Mouse (Mus musculus): ENCODE measurements around the gene Shisal2a.

The Shisal2a gene

DNA sequence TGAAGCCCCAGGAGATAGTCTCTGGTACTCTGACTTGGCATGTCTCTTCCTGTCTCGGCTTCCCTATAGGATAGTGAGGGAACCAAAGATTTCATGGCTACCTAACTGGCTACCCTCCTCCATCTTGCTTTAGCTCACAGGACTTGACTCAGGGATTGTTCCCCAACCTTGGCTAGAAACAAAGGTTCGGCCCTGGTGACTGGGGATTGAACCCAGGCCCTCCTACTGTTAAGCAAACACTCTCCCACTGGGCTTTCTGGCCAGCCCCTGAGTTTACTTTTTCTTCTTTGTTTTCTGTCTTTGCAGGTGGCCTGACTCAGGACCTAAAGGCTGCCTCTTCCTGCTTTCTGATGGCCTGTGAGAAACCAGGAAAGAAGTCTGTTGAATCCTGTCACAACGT lies 45.3 kb downstream of the Shisal2a start:
- DNase-seq (ENCODE audit: low spot score), result no peak

DNA sequence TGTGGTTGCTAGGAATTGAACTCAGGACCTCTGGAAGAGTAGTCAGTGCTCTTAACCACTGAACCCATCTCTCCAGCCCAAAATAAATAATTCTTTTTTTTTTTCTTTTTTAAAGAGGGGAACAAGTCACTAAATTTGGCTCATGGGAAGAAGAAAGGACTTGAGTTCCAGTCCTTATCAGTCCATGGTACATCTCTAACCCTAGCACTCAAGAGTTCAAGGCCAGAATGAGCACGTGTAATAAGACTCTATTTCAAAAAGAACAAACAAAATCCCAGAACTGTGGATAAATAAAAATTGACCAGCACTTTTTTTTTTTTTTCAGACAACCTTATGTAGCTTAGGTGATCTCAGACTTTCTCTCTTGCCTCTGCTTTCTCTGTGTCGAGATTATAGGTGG lies 46.4 kb downstream of the Shisal2a start:
- no peak for DNase-seq (ENCODE audit: low spot score)

DNA sequence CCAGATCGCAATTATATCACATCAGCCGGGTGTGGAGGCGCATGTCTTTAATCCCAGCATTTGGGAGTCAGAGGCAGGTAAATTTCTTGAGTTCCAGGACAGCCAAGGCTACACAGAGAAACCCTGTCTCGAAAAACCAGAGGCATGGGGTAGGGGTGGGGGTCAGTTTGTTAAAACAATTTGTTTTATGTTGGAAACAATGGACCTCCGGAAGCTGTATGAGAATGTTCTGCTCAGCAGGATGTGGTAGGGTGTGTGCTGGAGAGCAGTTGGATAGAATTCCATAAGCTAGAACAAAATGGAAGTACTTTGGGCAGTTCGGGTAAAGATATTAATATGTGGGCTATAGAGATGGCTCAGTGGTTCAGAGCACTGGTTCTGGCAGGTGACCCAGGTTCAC lies 47.7 kb downstream of the Shisal2a start:
- DNase-seq (ENCODE audit: low spot score), result no peak

DNA sequence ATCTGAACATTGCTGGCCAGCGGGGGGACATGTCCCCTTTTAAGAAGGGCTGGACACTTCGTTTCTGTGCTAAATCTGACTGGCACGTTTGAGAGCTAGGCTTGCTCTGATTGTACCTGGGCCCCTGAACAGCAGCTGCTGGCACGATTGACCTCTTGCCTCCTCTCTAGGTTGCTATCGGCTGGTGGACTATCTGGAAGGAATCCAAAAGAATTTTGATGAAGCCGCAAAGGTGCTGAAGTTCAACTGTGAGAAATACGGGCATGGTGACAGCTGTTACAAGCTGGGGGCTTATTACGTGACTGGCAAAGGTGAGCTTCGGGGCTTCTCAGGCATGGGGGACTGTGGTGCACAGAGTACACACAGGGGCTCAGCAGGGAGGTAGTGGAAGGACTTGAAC lies 51.1 kb downstream of the Shisal2a start:
- no peak for DNase-seq (ENCODE audit: low spot score)

DNA sequence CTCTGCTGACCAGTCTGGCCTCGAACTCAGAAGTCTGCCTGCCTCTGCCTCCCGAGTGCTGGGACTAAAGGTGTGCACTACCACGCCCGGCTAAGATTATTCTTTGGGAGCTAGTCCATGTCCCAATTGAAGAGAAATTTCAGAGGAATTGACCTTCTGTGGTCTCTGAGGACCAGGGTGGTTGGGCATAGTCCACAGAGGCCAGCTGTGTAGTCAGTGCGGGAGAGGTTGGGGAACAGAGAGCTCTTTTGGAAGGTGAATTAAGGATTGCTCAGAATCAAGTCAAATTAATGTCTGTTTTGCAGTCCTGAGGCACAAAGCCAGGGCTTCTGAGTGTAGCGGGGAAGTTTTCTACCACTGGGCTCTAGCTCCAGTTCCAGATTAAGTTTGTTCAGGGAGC lies 53.3 kb downstream of the Shisal2a start:
- DNase-seq (ENCODE audit: low spot score), result no peak

DNA sequence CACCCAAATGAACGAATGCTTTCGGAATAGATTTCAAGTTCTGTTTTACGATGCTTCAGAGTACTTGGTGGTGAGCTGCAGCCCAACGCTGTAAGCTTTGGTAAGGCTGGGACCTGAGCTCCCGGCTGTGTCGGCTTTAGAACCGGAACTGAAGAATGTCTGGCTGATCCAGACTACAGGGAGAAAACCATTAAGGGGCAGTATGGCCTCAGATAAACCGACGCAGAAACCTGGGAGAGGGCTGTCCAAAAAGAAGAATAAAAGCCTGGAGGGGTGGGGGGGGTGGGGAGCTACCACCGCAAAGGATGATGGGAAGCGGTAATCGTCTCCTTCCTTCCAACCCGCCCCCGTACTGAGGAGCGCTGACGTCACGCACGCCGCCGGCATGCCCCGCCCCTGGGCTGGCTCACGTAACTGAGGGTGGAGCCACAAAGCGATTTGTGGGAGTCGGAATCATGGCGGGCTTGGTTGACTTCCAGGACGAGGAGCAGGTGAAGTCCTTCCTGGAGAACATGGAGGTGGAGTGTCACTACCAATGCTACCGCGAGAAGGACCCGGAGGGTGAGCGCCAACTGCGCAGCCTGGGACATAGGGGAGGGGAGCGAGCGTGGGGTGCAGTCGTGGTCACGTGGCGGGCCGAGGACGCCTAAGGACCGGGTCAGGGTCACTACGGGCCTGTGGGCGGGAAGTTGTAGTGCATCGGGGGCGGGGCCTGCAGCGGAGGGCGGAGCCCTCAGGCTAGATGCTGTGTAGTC lies 55.2 kb downstream of the Shisal2a start, which contains the start of gene Coa7:
Gene Coa7 (plus strand): TSS at position 411 of the 755 bp plus-strand sequence.
- peak; percentile 96 for DNase-seq (ENCODE audit: low spot score)

DNA sequence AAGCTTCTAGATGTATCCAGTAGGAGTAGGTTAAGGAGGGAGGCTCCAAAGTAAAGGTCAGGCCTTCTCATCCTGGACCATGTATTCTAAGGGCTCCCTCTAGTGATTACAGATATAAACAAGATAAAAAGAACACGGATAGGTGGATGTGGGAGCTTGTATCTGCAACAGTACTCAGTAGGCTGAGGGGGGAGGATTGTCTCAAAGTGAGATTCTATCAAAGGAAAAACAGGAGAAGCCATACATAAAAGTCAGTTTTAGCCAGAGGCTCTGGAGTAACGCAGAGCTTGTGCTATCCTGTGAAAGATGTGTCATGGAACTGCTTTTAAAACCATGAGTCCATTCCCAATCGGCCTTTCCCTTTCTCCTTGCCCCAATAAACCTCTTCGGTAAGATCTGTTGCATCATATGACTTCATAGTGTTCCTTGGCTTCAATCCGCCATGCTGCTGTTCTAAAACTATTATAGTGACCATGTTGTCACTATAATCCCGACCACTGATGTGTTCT lies 56.0 kb downstream of the Shisal2a start:
- peak; percentile 72 for DNase-seq (ENCODE audit: low spot score)

DNA sequence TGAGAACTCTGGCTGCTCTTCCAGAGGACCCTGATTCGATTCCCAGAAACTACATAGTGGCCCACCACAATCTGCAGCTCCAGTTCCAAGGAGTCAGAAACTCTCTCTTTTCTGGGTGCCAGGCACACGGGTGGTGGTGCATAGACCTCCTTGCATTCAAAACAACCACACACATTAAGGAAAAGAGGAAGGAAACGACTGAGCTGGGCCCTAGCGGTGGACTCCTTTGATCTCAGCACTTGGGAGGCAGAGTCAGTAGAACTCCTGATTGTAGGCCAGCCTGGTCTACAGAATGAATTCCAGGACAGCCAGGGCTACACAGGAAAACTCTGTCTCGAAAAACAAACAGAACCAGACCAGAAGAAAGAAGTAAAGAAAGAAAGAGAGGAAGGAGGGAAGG lies 59.6 kb downstream of the Shisal2a start:
- DNase-seq (ENCODE audit: low spot score), result no peak

DNA sequence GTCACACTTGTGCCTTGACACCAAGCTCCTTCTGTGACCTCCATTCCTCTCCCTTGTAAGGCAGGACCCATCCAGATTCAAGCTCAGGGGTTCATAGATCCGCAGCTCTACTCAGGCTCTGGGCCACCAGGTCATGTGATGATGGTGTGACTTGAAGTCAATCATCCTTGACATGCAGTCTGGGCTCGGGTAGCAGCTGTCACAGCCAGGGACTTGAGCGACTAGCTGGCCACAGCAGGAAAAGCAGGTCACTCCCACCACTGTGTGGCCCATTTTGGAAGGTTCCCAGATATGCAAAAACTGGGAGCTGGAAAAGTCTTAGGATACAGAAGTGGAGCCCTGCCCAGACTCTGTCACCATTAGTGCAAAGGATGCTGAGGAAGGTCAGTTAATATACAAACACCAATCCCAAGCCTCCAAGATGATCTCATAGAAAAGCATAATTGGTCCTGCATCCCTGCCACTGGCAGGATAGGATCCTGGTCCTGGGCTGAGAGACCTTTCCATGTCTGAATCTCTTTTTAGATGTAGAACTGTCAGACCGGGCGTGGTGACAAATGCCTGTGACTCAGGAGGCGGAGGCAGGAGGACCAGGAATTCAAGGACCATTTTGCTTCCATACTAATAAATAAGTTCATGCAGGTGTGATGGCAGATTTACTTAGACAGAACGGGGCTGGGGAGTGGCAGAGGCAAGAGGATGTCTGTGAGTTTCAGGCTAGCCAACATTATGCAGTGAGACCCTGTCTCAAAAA lies 62.3 kb downstream of the Shisal2a start:
- no peak for DNase-seq (ENCODE audit: low spot score)

DNA sequence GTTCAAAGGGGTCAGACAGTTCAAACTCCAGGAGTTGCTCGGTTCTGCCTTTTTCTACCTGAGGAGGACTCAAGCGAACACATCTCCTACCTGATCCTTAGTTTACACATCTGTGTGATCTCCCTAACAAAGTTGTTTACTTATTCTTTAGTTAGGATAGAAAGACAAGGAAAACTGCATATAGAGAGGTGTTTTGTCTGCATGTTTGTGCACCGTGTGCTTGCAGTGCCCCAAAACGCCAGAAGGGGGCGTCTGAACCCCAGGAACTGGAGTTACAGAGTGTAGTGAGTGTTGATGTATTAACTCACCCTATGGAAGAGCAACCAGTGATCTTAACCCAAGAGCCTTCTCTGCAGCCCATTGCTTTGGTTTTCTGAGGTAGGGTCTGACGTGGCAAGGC lies 63.4 kb downstream of the Shisal2a start:
- DNase-seq (ENCODE audit: low spot score), result no peak

DNA sequence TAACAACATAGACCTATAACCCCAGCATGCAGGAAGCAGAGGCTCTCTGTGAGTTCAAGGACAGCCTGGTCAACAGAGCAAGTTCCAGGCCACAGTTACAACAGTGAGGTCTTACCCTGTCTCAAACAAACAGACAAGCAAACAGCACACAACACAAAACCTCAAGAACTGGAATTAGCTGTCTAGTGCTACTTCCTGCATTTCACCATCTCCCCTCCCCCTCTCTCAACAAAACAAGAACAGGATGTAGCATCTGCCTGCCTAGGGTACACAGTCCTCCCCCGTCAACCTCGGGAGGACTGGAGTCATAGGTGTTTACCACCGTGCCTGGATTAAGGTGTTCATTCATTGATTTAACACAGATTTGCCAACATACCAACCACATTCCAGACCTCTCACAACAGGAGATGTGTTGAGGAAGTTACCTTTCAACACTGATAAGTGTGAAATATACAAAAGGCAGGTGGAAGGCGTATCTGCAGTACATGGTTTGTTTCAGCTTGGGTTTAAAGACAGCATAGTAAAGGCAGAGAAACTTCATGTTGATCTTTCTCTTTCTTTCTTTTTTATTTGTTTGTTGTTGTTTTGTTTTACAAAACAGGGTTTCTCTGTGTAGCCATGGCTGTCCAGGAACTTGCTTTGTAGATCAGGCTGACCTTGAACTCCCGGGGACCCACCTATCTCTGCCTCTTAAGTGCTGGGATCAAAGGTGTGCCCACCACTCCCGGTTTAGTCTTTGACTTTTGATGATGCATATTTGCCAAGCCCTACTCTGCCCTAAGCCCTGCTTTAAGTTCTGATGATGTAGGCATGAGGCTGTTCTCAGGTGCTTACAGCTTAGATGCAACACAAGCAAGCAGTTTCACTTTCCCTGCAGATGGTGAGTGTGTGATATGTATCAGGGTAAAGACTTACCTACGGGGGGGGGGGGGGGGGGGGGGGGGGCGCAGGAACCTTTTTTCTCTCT lies 64.2 kb downstream of the Shisal2a start:
- peak; percentile 70 for DNase-seq (ENCODE audit: low spot score)
